Mouse (Mus musculus): ENCODE results near the gene Ccdc7b.
"Not testable (repeated sequence)": the region's sequence is repeated elsewhere in the genome, so short reads cannot be mapped to it uniquely, and the experiment has no call there.

Ccdc7b gene

DNA sequence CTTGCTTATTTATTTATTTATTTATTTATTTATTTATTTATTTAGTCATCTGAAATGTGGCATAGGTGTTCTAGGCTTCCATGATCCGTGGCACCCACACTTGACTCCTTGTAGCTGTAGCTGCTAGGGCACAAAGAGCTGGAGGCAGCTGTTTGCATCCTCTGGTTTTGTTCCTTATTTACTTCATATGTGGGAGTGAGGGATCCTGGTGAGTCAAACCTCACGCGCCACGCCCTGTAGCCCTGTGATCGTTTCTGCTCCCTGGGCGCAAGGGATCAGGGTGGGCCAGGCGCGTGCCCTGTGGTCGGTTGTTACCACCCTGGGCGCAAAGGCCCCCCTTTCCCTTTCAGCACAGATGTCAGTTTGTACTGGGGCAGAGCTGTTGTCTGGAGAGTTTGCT is at the start of gene Ccdc7b:
Gene Ccdc7b (plus strand): TSS at position 301 of the 400 bp plus-strand sequence.
- DNase-seq (ENCODE audit: low spot score in 2 of 2): not testable (repeated sequence)

GRCm38 (mm10) chr8:129065417-129065816 is 1.5 kb upstream of the Ccdc7b start, which contains the start of gene Ccdc7a:
Gene Ccdc7a, minus strand, starts transcription at chr8:129065517.
- DNase-seq (ENCODE audit: low spot score in 2 of 2): not testable (repeated sequence)

DNA sequence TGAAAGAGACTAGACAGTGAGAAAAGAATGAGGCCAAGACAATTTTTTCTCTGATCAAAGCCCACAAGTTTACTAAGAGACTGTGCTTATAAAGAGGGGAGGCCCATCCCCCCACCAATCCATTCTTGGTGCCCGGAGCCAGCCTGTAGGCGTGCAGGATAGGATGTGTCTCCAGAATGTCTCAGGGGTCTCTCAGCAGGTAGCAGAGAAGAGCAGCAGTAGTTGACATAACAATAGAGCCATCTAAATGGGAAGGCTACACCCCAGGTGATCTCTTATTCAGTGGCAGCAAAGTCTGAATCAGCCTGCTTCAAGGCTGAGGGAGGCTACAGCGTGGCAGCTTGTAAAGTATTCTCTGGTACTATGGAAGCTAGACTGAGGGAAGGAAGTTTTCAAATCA is 48.8 kb downstream of the Ccdc7b start:
- DNase-seq (ENCODE audit: low spot score in 2 of 2): not testable (repeated sequence)

DNA sequence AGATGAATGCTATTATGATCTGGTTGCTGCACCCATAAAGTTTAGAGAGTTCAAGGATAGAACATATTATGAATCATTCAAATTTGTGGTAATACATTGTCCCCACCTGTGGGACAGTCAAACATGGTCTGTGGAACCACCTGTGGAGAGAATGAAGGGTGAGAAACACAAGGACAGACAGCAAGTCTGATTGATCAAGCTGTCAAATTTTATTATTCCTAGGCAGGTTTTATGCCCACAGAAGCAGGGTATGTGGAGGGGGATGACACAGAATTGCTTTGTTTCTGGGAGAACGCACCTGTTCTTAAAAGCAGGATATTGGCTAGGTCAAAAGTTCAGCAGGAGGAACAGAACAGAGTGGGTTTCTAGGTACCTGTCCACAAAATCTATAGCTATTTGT is 64.6 kb downstream of the Ccdc7b start, which contains the start of gene Gm10999:
Gene Gm10999 (minus strand): TSS at position 101 of the 400 bp plus-strand sequence.
- no peak for DNase-seq (ENCODE audit: low spot score in 2 of 2)

DNA sequence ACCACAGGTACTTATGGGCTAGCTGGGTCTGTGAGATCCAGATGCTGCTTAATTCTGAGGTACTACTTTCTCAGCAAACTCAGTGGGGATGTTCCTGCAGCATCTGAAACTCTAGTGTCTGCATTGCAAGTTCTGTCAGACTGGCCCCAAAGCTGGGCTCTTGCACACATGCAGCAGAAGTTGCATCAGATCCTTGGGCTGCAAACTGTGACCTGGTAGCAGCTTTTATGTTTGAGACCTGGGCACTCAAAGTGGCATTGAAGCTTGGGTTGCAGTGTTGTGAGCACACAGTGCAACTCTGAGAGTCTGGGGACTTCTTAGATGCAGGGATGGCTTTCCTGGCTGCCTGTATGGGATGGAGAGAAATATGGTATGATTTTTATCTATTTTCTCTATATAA is 66.5 kb downstream of the Ccdc7b start:
- DNase-seq (ENCODE audit: low spot score in 2 of 2): no peak

Data from cerebellum, postnatal 4 days (tissue).